Mouse (Mus musculus): Measurements from ENCODE around the gene Ctc1. TPM values are rescaled to one million over a fixed set of nuclear protein-coding genes. Genes with fewer than 3 reads are reported as not detected.

Ctc1 gene
- polyA plus RNA-seq, 1 experiment from 2014 or later: 103 TPM

DNA sequence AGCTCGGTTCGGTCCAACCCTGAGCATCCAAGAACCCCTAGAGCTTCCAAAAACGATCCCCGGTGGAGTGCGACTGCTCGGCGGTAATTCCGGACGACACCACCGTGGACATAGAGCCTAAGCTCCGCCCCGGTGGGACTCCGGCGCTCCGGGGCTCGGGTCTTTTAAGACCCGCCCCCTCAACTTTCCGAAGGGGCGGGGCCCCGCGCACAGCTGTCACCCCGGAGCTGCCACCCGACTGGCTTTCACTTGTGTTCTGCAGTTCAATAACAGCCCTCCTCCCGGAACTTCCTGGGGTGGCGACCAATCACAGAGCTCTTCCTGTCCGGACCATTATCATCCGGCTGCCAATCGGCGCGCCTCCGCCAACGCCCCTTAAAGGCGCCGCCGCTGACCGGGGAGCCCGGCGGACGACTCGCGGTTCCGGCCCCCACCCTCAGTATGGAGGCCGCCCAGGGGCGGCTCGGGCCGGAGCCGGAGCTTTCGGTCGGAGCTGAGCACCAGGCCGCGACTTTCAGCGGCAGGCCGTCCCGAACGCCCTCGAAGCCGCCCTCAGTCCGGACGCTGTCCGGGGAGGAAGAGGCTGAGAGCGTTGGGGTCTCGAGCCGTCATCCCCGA lies 43.8 kb downstream of the Ctc1 start, which contains the start of gene Borcs6:
Gene Borcs6 (plus strand): TSS at position 361 of the 618 bp plus-strand sequence.
- WGBS: under 1% methylated on average over 64 of the region's 64 CpGs
- Histone ChIP-seq H3K27me3 (replicated peaks; ENCODE audit: low read depth, poor library complexity, severe bottlenecking) (peaks cover 9% of the 10 kb centered on the region), H3K36me3 (replicated peaks) (peaks cover 3% of the 10 kb centered on the region), H3K4me3 (peak within 1 kb of the TSS; percentile 90), H3K4me1 (peaks cover 37% of the 10 kb centered on the region), H3K9me3 (no peaks in the 10 kb centered on the region), H3K27ac (replicated peaks) (peak within 1 kb of the TSS; percentile 89)
- peak; percentile 98 for DNase-seq (ENCODE audit: low spot score)

DNA sequence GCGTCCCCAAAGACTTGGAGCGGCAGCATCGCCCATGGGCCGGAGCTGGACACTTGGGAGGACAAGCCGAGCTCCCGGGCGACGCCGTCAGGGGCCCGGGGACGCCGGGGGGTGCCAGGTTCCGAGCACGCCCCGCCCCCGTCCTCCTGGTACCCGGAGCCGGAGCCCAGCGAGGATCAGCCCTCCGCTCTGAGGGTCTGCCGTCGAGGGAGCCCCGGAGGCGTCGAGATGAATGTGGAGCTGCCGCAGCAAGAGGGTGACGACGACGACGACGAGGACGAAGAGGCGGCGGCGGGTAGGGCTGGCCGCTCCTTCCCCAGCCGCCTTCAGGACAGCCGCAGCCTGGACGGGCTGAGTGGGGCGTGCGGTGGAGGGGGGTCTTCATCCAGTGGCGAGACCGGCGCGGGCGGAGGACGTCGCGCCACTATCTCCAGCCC lies 44.3 kb downstream of the Ctc1 start:
- H3K9me3 ChIP-seq: no peaks in the 10 kb centered on the region
- WGBS: under 1% methylated on average over 49 of the region's 49 CpGs
- H3K4me3 ChIP-seq: peak overlapping the region; percentile 90
- no peak for DNase-seq (ENCODE audit: low spot score)
- H3K4me1 ChIP-seq: peaks cover 42% of the 10 kb centered on the region
- peak overlapping the region; percentile 89 for H3K27ac ChIP-seq (replicated peaks)
- no peaks in the 10 kb centered on the region; the same call in 1 of the 2 replicates for H3K36me3 ChIP-seq (replicated peaks)
- peaks cover 9% of the 10 kb centered on the region for H3K27me3 ChIP-seq (replicated peaks; ENCODE audit: low read depth, poor library complexity, severe bottlenecking)

DNA sequence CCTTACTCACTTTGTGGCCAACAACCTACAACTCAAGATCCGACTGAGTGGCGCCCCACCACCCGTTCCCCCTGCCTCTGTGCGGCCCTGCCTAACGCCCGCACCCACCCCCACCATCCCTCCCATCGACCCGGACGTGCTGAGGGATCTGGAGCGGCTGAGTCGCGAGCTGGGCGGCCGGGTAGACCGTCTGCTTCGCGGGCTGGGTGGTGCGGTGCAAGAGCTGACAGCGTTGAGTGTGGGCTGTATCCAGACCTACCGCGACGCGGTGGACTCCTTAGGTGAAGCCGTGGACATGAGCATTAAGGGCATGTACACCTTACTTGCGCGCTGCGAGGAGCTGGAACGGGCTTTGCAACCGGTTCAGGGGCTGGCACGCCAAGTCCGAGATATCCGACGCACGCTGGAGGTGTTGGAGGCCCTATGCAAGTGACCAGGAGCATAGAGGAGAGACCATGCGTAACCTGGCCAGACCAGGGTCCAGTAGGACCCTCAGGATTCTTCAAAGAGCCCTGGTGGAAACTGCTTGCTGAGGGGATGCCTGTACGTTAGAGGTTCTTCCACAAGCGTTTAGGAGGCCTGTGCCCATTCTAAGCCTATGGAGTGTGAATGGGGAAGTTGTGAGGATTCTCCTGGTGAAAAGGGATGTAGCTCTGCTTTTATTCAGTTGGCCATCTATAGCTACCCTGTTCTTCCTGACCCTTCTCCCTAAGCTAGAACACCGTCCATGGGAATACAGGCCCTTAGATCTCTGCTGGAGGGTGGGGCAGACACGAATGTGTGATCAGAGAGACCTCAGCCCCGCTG lies 44.9 kb downstream of the Ctc1 start:
- no peaks in the 10 kb centered on the region for H3K9me3 ChIP-seq
- H3K27me3 ChIP-seq (replicated peaks; ENCODE audit: low read depth, poor library complexity, severe bottlenecking): peaks cover 9% of the 10 kb centered on the region
- WGBS: under 1% methylated on average over 40 of the region's 40 CpGs
- H3K27ac ChIP-seq (replicated peaks): peak overlapping the region; percentile 89
- peaks cover 42% of the 10 kb centered on the region for H3K4me1 ChIP-seq
- H3K36me3 ChIP-seq (replicated peaks): no peaks in the 10 kb centered on the region
- DNase-seq (ENCODE audit: low spot score): peak; percentile 60
- H3K4me3 ChIP-seq: peak overlapping the region; percentile 90

DNA sequence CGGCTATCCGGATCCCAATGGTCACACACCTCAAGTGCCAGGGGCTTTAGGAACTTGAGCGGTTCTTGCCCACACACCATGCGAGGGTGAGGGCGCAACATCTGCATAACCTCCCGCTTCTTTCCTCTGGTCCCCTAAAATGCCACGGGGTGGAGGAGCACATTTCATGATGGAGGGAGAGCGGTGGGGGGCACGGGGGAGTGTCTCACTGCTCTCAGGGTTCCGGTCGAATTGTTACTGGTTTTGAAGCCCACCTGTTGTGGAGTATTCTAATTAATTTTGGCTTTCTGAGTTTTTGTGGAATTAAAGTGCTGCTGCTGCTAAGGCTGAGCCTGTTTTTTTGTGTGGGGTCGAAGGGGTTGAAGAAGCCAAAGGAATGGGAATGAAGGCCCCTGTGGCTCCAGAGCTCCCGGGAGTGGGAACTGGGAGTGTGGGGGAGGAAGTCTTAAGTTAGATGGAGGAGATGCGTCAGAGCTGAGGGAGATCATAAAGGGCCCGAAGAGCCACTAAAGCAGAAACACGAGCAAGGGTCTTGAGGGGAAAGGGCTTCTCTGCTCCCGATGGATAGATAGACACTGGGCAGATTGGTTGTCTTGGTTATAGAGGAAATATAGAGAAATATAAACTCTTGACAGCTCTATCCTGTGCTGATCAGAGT lies 45.7 kb downstream of the Ctc1 start:
- no peak for DNase-seq (ENCODE audit: low spot score)
- peaks cover 48% of the 10 kb centered on the region for H3K4me1 ChIP-seq
- H3K4me3 ChIP-seq: peak overlapping the region; percentile 90
- no peaks in the 10 kb centered on the region for H3K36me3 ChIP-seq (replicated peaks)
- H3K9me3 ChIP-seq: no peaks in the 10 kb centered on the region
- H3K27me3 ChIP-seq (replicated peaks; ENCODE audit: low read depth, poor library complexity, severe bottlenecking): peaks cover 9% of the 10 kb centered on the region
- 8% methylated on average over 17 of the region's 17 CpGs for WGBS
- 0 out of 2 replicates have a peak overlapping the region, but pooled peaks have one; percentile 89 for H3K27ac ChIP-seq (replicated peaks)

DNA sequence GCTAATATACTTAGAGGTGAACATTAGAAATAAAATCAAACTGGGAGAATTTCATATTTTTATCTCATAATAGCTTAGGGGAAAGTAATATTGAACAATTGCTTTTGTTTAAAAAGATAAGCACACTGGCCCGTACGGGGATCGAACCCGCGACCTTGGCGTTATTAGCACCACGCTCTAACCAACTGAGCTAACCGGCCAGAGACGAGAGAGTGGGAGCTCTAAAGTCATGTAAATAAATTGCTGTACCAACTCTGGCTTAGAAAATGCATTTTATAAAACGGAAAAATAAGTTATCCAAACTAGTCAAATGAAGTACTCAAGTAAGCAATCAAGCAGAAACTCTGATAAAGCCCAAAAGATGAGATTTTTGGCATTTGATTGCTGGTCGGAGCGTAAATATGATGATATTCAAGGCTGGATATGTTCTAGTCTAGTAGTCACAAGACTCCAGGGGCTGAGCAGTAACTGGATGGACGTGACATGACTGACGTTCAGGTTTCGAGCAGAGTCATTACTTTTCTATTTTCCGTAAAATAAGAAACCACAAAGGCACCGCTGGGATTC lies 46.6 kb downstream of the Ctc1 start:
- peaks cover 56% of the 10 kb centered on the region for H3K4me1 ChIP-seq
- WGBS: under 1% methylated on average over 17 of the region's 17 CpGs
- peak overlapping the region; percentile 48; the same call in 1 of the 2 replicates for H3K27ac ChIP-seq (replicated peaks)
- no peaks in the 10 kb centered on the region for H3K9me3 ChIP-seq
- DNase-seq (ENCODE audit: low spot score): peak; percentile 76
- H3K27me3 ChIP-seq (replicated peaks; ENCODE audit: low read depth, poor library complexity, severe bottlenecking): peaks cover 9% of the 10 kb centered on the region
- no peaks in the 10 kb centered on the region for H3K36me3 ChIP-seq (replicated peaks)
- peak overlapping the region; percentile 90 for H3K4me3 ChIP-seq

DNA sequence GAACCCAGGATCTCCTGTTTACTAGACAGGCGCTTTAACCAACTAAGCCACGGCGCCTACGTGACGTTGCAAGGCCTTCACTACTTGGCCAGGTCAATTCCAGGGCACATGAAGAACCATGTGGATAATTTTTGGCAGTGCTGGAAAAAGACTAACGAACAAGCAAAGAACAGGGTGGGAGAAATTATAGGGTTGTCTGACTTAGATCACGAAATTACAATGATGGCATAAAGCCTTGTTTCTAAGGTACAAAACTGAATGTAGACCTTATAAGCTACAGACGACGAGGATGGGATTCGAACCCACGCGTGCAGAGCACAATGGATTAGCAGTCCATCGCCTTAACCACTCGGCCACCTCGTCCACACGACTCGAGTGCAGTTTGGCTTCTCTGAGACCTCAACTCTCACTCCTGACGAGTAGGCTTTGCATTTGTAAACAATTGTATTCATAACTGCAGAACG lies 47.1 kb downstream of the Ctc1 start:
- H3K27ac ChIP-seq (replicated peaks): peak overlapping the region; percentile 76; the same call in 1 of the 2 replicates
- no peaks in the 10 kb centered on the region for H3K36me3 ChIP-seq (replicated peaks)
- peak; percentile 92 for DNase-seq (ENCODE audit: low spot score)
- H3K9me3 ChIP-seq: no peaks in the 10 kb centered on the region
- H3K4me3 ChIP-seq: peak overlapping the region; percentile 90
- peaks cover 9% of the 10 kb centered on the region for H3K27me3 ChIP-seq (replicated peaks; ENCODE audit: low read depth, poor library complexity, severe bottlenecking)
- under 1% methylated on average over 19 of the region's 19 CpGs for WGBS
- H3K4me1 ChIP-seq: peaks cover 61% of the 10 kb centered on the region

DNA sequence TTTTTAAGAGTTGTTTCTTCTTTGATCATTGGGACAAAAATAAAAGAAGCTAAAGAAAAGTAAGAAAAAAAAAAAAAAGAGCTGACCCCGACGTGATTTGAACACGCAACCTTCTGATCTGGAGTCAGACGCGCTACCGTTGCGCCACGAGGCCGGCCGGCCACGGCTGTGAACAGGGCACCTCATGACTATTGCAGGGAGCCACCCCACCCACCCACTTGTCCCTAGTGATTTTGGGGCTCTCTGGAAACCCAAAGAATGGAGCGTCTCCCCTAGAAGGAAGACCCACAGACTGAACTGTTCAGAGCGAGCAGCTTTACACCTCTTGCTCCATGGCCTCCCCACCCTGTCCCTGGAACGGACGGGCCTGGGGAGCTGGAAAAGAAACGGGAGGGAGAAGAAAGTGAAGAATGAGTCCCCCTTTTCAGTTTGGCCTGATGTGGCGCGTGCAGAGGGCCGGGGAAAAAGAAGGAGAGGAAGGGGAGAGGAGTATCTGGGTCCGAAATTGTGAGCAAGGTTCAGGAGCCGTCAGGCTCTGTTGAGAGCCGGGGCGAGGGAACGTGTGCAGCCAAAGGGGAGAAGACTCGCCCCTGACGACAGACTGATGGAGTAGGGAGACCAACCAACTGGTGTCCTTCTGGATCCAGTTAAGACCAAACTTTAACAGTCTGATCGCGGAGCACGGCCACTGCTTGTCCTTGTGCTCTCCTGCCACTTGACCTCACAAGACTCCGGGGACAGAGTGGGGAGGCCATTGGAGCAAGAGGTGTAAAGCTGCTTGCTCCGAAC lies 47.9 kb downstream of the Ctc1 start:
- peaks cover 9% of the 10 kb centered on the region for H3K27me3 ChIP-seq (replicated peaks; ENCODE audit: low read depth, poor library complexity, severe bottlenecking)
- H3K36me3 ChIP-seq (replicated peaks): no peaks in the 10 kb centered on the region
- peak; percentile 93 for DNase-seq (ENCODE audit: low spot score)
- peaks cover 57% of the 10 kb centered on the region for H3K4me1 ChIP-seq
- under 1% methylated on average over 31 of the region's 31 CpGs for WGBS
- H3K4me3 ChIP-seq: peak overlapping the region; percentile 90
- H3K9me3 ChIP-seq: no peaks in the 10 kb centered on the region
- peak overlapping the region; percentile 81 for H3K27ac ChIP-seq (replicated peaks)

DNA sequence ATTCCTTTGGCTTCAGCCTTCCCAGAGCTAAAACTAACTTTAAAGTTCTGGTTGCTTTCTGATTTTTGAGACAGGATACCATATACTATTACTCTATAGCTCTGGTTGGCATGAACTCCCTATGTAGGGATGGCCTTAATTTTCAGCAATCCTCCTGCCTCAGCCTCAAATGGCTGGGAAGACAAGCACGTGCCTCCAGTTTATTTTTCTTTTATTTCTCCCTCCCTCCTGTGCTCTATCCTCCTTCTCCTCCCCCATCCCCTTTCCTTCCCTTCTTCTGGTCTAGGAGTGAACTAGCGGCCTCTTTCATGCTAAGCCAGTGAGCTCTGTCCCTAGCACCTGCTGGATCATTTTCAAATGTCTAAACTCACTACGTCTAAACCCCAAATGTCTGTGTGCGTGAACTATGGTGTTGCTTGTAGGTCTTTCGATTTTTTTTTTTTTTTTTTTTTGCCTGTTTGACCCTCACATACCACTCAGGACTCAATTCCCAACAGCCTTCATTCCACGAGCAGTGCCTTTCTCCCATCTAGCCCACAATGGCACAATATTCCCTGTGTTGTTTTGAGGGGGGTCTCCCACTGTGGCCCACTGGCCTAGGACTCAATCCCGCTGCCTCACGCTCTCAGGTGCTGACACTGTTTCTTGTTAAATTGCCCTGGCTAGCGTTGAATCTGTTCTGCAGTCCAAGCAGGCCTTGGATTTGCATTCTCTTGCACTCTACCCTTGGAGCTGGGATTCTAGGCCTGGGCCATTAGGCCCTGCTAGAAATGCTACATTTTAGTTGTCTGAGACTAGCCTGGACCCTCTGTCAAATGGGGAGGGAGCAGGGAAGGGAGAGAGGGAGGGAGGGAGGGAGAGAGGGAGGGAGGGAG lies 48.8 kb downstream of the Ctc1 start:
- Histone ChIP-seq H3K36me3 (replicated peaks) (no peaks in the 10 kb centered on the region), H3K27me3 (replicated peaks; ENCODE audit: low read depth, poor library complexity, severe bottlenecking) (peaks cover 9% of the 10 kb centered on the region), H3K27ac (replicated peaks) (peak overlapping the region; percentile 81; the same call in 1 of the 2 replicates), H3K4me1 (peaks cover 54% of the 10 kb centered on the region), H3K9me3 (no peaks in the 10 kb centered on the region), H3K4me3 (peak overlapping the region; percentile 90)
- WGBS: 43% methylated on average over 9 of the region's 9 CpGs
- no peak for DNase-seq (ENCODE audit: low spot score)

DNA sequence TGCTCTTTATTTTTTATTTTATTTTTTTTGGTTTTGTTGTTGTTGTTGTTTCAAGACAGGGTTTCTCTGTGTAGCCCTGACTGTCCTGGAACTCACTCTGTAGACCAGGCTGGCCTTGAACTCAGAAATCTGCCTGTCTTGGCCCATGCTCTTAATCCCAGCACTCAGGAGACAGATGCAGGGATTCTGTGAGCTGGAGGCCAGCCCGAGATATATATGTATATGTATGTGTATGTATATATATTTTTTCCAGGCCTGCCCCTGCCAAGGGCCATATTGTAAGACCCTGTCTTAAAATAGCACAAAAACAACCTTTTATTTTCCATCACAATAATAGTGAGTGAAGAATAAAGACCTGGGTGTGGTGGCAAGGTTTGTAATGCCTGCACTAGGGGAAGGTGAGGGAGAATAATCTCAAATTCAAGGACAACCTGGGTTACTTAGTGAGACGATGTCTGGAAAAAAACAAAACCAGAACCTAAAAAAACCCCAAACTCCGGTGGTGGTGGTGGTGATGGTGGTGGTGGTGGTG lies 49.7 kb downstream of the Ctc1 start:
- Histone ChIP-seq H3K9me3 (no peaks in the 10 kb centered on the region), H3K4me1 (peaks cover 56% of the 10 kb centered on the region), H3K36me3 (replicated peaks) (no peaks in the 10 kb centered on the region), H3K27ac (replicated peaks) (no peak overlapping the region), H3K4me3 (peak overlapping the region; percentile 63), H3K27me3 (replicated peaks; ENCODE audit: low read depth, poor library complexity, severe bottlenecking) (peaks cover 9% of the 10 kb centered on the region)
- 63% methylated on average over 3 of the region's 3 CpGs for WGBS
- DNase-seq (ENCODE audit: low spot score): no peak

DNA sequence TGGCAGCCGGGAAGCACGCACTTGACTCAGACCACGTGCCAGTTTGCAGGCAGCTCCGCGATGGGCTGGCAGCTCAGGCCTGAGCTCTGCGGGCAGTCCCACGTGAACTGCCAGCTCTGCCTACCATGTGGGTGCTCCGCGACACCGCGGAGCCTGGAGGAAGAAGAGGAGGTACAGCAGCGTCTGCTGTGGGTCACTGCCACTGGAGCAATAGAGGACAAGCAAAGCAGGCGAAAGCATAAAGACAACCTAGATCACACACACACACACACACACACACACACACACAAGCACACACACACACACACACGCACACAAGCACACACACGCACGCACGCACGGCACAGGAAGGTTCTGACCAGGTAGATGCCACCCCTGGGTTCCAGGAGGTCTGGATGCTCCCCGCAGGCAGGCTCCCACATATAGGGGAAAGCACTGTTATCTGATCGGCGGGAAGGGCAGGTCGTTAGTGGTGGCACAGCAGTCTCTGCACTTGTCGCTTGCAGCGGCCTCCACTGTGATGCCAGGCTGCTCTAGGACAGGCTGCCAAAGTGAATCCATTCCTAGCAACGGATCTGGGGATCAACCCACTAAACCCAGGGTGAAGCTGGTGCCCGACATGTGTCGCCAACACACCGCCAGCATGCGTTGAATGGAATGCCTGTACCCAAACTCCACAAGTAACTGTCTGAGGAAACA lies 50.6 kb downstream of the Ctc1 start:
- peaks cover 53% of the 10 kb centered on the region for H3K4me1 ChIP-seq
- peak overlapping the region; percentile 63 for H3K4me3 ChIP-seq
- DNase-seq (ENCODE audit: low spot score): peak; percentile 45
- 2% methylated on average over 29 of the region's 29 CpGs for WGBS
- H3K27me3 ChIP-seq (replicated peaks; ENCODE audit: low read depth, poor library complexity, severe bottlenecking): peaks cover 3% of the 10 kb centered on the region
- peak overlapping the region; percentile 57; the same call in 1 of the 2 replicates for H3K27ac ChIP-seq (replicated peaks)
- no peaks in the 10 kb centered on the region for H3K36me3 ChIP-seq (replicated peaks)
- no peaks in the 10 kb centered on the region for H3K9me3 ChIP-seq

All from embryonic facial prominence, embryonic 10.5 days (tissue).